Mouse (Mus musculus): ENCODE measurements at regions not wholly inside any gene's neighbourhood (a gene's known extent, or its start where the extent isn't known, plus 50 kb on each side); places are given as distances from the start of the nearest gene placed in this dataset.

DNA sequence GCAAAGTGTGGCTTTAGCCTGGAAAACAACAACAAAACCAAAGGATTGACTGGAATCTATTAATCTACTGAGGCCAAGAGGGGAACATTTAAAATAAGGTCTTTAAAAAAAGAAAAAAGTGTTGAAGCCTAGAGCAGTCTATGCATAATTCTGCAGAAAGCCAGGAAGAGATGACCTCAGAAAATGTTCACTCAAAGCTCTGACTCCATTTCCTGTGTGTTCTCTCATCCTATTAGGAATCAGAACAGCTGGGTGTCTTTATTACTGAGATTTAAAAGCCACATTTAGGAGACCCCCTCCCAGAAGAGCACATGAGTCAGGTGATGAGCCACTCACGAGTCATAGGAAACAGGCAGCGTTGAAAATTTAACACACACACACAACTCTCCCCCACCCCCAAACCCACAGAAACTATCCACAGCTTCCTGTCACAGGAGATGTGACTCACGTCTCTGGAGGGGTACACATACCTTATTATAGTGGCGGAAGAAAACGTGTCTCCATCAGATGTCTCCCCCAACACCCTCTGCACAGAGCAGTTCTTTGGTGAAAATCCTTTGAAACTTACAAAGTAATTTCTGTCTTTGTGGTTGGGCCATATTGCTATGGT is 140.2 kb upstream of the Hmga2 start:
- DNase-seq (ENCODE audit: low spot score in 2 of 2), result no peak

DNA sequence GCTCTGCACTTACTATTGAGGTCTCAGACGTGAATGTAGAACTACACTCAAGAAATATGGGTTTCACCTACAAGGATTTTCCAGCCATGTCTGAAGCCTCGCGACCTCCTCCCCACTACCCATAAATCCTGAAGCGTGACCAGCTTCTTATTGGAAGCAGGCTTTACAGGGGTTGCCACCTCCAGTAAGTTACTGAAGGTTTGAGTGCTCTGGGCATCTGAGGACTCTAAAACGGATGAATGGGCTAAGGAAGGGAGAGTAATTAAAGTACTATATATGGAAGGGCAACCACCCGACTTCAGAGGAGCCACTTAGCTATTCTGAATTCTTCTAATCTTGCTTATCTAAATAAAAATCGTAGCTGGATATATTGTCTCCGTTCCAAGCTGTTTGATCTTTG is 136.1 kb upstream of the Hmga2 start:
- DNase-seq (ENCODE audit: low spot score in 2 of 2), result no peak

DNA sequence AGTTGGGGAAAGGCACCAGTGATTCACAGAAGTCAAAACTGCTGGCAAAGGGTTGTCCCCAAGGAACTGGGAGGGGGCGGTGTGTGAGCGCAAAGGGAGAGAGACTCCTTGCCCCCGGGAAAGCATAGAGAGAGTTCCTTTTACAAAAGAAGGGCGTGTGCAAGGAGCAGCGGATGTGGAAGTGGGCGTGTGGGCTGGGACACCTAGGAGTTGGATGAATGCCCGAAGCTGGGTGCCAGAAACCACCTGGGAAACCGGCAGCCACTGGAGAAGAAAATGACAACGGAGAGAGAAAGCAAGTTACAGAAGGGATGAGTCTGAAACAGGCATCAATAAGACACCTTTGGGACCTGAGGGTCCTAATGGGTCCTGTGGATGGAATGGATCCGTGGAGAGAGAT is 133.8 kb upstream of the Hmga2 start:
- no peak for DNase-seq (ENCODE audit: low spot score in 2 of 2)

DNA sequence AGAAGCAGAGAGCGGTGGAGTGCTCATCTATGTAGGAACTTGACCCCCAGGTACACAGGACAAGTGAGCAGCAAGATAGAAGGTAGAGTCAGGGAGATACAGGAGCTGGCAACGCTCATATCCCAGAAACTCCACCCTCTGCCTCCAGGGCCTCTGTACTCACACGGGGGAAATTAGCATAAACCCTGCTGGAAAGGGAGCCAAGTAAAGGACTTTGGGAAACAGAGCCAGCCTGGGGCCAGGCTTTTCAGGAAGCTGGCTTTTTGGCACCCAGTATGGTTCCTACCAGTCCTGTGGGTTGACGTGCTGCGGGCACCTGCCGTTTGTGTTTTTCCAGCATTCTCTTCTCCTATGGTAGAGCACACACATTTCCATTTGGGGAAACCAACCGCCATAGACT is 128.2 kb upstream of the Hmga2 start:
- no peak for DNase-seq (ENCODE audit: low spot score in 2 of 2)

DNA sequence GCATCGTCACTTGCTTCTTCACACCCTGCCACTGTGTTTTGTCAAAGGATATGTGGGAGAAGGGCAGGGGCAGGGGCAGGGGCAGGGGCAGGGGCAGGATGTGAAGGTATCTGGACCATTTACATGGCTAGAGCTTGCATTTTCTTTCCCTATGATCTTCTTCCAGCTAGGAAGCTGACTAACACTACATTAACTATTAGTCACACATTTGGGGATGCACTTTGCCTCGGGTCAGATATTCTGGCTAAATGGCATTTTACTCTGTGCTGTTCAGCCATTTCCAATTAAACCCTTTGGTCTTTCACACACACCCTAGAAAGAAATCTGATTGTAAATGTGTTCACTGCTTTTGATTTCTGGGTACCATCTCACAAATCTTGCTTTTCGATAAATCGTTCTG is 126.9 kb upstream of the Hmga2 start:
- no peak for DNase-seq (ENCODE audit: low spot score in 2 of 2)

DNA sequence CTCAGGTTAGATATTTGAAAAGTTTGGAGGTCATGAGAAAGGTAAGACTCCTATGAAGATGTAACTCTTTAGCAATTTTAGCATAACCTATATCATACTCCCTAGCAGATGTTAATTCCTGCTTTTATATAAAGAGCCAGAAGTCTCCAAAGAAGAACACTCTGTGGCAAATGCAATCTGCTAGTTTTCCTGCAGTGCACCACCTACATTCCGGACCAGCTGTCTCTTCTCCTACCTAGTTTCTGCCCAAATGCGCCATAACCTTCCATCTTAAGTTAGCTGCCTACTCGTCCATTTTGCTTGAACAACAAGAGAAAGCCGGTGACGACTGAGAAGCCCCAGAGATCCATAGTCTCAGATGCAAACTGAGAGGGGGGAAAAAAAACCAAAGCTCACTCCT is 124.5 kb upstream of the Hmga2 start:
- no peak for DNase-seq (ENCODE audit: low spot score in 2 of 2)

DNA sequence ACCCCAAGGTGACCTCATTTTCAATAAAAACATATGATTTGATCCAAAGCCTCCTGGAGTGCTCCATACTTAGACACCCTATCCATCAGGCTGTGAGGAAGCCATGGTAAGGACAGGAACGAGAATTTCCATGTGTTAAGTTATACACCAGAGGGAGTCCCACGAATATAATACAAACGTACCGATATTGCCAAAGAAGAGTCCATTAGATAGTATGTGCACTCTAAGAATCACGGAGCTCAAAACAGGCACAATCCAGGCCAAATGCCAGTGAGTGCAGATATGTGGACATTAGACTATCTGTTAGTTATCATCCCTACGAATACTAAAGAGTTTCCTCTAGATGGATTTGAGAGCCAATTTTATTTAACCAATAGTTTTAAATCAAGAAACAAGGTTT is 123.3 kb upstream of the Hmga2 start:
- DNase-seq (ENCODE audit: low spot score in 2 of 2), result no peak

DNA sequence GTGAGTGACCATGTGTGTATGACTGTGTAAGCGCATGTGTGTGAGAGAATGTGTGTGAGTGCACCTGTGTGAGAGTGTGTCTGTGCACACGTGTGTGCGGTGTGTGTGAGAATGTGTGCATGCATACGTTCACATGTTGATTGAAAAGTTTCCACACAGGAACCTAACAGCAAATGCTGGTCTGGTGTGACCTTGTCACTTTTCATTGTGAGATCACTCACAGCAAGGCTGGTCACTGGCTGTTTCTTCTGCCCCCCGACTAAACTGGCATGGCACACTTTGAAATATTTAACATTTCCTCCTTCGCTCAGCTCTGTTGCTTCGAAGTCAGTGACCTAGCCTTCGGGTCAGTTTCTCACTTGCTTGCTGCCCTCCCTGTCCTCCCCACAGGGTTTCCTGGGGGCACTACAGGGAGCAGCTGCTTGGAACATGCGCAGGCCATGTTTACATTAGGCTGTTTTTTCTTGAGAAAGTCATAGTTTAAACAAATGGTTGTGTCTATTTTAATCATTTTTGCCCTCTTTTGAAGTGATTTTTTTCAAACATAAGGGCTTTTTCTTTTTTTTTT is 121.1 kb upstream of the Hmga2 start:
- DNase-seq (ENCODE audit: low spot score in 2 of 2), result no peak

DNA sequence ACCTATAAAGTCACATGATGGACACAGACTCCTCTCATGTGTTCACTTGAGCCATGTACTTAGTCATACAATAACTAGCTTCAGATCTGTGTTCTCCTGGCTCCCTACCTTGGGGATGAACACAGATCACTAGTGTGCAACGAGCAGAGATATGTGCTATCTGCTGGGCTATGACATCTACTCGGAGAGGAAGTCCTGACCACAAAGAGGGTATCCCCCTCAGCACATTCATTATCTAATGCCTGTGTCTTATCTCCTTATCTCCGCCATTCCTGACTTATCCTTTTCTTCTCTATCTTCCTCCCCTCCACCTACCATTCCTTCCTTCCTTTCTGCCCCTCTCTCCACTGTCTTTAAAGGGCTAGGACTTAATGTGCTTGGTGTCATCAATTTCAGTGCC is 118.9 kb upstream of the Hmga2 start:
- no peak for DNase-seq (ENCODE audit: low spot score in 2 of 2)

DNA sequence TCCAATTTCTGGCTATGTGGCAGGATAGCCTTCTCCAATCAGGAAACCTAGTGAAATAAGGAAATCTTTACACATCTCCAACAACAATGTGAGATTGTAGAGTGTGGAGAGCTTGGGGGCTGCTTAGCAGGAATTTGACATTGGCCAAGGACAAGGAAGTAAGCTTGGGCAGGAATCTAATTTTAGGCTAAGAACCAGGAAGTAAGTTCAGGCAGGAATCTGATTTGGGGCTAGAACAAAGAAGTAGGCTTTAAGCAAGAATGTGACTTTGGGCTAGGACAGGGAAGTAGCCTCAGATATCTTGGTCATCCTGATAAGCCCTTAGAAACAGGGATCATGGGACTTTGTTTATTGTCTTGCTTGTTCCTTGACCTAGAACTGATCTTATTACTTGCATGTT is 117.6 kb upstream of the Hmga2 start:
- no peak for DNase-seq (ENCODE audit: low spot score in 2 of 2)

DNA sequence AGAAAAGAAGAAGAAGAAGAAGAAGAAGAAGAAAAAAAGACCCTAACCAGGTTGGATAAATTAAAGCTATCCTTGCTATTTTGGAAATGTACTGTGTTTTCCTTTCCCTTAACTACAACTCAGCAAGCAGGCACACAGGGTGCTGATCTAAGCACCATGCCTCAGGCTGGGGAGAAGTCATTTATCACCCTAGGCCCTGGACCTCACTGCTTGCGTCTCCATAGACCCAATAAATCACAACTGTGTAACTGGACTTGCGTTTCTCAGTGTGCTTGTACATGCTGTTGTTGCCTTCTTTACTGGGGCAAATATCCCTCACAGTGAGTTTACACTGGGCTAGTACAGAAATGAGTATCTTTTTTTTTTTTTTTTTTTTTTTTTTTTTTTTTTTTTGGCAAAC is 113.4 kb upstream of the Hmga2 start:
- DNase-seq (ENCODE audit: low spot score in 2 of 2), result no peak

DNA sequence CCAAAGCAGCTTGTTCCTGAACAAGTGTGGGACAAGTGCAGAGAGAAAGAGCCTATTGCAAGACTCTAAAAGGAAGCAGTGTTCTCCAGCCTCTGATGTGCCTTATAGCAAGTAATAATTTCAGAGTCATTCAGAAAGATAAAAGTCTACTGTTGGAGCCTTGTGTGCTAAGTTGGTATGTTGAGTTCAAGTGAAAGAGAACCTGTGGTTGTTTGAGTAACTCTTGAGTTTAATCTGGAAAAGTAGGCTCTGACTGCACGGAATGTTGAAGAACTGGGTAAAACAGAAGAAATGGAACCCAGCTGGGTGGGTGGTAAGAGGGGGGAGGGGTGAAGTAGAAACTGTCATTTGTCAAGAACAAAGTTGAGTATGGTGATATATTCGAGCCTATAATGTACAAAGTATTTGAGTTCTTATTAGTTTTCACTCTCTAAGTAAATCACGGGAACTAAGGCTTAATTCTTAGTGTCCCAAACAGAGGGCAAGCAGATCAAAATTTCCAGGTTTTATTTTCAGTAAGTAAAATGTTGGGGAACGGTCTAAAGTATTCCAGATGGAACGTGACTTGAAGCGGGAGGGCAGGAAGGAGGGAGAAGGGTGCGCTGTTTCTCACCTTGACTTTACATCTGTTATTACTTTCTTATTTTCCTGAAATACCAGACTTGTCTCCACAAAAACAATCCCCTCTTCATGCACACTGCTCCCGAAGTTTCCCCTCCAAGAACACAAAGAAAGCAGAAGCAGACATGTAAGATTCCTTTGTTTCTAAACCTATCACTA is 111.8 kb upstream of the Hmga2 start:
- no peak for DNase-seq (ENCODE audit: low spot score in 2 of 2)

DNA sequence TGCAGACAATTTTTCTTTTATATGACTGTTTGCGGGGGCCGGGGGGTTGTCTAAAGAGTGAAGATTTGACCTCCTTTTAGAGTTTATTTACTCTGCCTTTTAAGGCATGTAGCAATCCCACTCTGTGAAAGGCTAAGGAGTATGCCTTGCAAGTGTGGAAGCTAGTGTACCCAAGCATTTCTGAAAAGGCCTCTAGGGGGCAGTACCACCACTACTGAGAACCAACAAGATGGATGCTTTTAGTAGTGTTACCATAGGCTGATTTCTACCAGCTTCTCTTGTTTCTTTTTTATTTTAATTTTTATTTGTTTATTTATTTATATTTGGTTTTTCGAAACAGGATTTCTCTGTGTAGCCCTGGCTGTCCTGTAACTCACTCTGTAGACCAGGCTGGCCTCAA is 110.9 kb upstream of the Hmga2 start:
- DNase-seq (ENCODE audit: low spot score in 2 of 2), result no peak

DNA sequence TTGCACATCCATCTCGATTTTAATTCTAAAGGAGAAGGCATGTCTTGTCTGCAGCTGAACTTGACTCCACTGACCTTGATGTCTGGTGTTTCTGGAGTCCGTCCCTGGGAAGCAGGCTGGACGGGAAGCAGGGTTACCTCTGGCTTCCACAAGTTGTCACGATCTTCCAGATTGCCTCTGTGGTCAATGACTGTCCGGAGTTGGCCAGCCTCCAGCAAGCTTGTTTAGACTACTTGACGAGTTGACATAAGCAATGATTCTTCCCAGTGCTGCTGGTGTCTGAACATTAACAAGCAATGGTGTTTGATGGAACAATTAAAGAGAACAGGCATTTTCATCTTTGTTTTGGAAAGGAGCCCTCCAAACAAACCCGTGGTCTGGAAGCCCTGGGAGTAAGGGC is 106.2 kb upstream of the Hmga2 start:
- no peak for DNase-seq (ENCODE audit: low spot score in 2 of 2)

DNA sequence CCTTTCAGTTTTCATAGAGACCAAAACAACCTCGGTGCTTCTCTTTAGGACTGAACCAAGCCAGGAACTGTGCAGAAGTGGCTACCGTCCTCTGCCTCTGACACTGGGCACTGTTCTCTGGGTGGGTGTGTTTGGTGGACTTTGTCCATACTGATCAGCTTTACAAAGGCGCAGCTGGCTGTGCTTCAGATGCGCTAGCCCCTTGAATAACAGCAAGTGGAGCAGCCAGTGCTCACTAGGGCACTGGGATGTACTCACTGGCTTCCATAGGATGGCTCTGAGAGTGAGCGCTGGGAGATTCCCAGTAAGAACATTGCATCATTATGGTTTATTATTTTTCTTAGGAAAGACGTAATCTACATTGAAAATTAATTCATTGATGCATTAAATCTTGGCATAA is 105.3 kb upstream of the Hmga2 start:
- DNase-seq (ENCODE audit: low spot score in 2 of 2), result no peak

DNA sequence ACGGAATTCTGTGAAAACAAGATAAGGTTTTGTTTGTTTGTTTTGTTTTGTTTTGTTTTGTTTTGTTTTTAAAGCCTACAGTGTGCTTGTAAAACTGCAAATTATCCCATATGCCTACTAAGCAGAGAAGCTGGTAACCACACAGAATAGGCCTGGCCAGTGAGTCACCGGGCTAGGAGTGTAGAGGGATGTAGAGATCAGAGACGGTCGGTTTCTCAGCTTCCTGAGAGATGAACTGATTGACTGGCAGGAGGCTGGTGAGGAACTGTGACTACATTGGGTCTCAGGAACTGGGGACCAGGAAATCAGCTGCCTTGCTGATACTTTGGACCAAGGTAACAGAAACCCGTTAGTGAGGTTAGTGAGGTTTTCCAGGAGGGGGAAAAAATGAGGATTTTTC is 100.6 kb upstream of the Hmga2 start:
- no peak for DNase-seq (ENCODE audit: low spot score in 2 of 2)

DNA sequence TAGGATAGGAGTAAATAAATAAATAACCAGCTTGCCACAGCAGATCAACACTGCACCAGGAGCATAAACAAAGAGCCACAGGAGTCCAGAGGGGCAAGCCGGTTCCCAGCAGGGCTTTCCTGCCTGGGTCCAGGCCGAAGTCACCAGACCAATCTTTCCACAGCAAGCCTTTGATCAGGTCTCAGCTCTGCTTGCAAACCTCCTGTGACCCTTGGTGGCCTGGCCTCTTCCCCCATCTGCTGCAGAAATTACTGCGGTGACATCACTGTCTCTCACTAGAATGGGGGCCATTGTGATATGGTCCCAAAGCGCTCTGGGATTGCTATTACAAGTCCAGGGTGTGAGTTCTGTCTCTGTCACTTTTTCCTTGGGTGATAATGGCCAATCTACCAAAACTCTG is 99.9 kb upstream of the Hmga2 start:
- no peak for DNase-seq (ENCODE audit: low spot score in 2 of 2)

DNA sequence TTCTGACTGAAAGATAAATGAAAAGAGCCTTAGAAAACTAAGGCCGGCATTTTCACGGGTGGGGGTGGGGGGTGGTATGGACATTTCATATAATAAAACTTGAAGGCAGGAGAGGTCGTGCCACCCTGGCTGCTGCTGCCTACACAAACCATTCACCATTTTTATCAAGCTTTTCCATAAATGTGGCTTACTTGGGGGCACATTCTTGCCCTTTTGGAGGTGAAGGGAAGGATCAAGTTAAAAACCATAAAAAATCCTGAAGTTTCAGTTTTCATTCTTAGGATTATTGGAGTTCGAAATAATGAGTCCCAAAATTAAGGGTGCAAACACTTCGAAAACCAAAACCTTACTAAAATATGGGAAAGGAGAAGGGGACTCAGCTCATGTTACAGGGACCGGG is 95.1 kb upstream of the Hmga2 start:
- DNase-seq (ENCODE audit: low spot score in 2 of 2), result no peak

DNA sequence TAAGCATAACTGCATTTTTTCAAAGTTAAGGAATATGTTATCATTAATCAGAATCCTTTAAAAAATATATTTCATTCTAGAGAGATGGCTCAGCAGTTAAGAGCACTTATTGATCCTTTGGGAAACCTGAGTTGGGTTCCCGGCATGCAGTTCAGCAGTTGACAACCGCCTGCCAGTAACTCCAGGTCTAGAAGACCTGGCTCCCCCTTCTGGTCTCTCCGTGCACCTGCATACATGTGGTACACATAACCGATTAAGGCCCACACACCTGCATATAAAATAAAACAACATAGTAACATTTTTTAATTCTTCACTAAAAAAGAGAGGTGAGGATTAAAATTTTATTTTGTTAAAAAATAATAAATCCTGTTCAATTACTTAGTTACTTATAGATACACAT is 89.7 kb upstream of the Hmga2 start:
- no peak for DNase-seq (ENCODE audit: low spot score in 2 of 2)

DNA sequence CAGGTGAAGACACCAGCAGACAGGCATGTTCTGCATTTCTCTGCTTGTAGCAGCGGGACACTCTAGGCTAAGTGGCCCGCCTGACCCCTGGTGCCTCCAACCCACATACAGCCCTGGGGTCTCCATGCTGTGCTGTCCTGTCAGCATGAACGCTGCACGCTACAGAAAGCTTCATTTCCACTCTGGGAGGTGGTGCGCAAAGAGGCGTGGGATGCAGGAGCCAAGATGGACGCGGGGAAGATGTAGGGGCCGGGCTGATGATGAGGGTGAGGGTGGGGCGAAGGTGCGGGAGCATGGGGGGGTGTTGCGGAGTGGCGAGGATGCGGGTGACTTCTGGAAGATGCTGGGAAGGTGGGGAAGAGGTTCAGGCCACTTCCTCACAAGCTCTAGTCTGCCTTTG is 88.6 kb upstream of the Hmga2 start:
- DNase-seq (ENCODE audit: low spot score in 2 of 2), result no peak

DNA sequence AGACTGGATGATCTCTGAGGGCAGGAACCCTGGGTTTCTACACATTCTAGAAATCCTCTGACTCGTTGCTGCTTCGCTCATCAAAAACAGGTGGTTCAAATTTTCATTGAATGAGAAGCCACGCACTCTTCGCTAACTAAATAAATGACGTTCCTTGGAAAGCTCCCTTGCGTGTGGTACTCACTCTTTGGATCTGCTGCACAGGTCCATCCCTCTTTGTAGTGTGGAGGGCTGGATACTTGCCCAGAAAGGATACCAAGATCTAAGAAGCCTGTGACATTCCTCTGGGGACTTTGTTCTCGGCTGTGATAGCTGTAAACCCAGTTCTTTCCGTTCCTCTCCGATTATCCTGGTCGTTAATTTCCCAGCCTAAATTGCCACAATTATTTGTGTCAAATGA is 87.7 kb upstream of the Hmga2 start:
- DNase-seq (ENCODE audit: low spot score in 2 of 2), result no peak

DNA sequence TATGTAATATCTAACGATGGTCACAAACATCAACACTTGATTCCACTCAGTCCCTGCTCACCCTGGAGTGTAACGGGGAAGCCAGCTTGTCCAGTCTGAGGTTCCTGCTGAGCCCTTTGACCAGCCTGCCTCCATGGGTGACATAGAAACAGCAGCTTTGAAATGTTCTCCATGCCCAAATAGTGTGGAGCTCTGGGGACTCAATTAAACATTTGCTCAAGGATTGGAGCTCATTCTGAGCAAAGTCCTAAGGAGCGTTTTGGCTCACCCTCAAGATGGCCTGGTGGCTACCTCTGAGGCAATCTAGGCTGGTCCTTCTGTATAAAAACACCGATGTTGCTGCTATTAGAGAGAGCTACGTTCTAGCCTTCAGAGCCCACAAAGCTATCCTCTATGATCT is 85.6 kb upstream of the Hmga2 start:
- DNase-seq (ENCODE audit: low spot score in 2 of 2), result no peak

DNA sequence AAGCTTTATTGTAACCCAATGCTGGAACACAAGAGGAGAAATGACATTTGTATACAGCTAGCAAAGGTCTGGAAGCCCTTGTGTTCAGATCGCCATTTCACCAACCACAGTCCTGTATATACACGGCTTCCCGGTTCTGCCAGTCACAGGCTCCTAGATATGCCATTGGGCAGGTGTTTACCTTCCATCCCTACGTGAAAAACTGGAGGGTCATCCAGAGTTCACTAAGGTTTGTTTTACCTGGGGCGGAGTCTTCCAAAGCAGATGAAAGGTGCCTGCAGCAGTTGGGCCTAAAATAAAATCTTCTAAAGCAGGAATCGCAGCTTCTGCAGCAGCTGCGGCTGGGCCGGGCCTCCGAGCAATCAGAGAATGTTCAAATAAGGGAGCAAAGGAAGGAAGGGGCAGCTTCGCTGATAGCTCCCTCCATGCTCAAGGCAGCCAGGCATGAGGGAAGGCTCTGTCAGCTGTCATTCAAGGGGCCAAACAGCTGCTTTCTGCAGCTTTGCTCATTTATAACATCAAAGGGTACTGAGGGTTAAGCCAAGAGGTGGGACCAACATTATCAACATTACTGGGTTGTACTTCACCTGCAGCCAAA is 81.7 kb upstream of the Hmga2 start:
- no peak for DNase-seq (ENCODE audit: low spot score in 2 of 2)

Measured in gastrocnemius, adult 8-10 months (tissue).